Mouse (Mus musculus) liver, postnatal 0 days (tissue): Measurements from ENCODE around the gene Gabrb3.
A peak's percentile ranks its signal among the peaks of the same experiment; 100 is the strongest.

Source experiments
- CTCF ChIP-seq: sonication (generic); IDR thresholded peaks from 2 replicates; pipeline ENCODE4 v1.5.1; 2016; ENCODE audit warnings: antibody characterized with exemption, low read depth
- EP300 ChIP-seq: IDR thresholded peaks from 2 replicates; pipeline ENCODE4 v1.6.1; 2016; ENCODE audit warnings: antibody characterized with exemption, low read depth, mild to moderate bottlenecking

GRCm38 (mm10) chr7:57538565-57538964, 119.1 kb downstream of the Gabrb3 start:
- TF ChIP-seq CTCF = peak; percentile 58
- no peak for TF ChIP-seq EP300
